Mouse (Mus musculus): ENCODE measurements around the gene Zfp235. TPM values are rescaled to one million over a fixed set of nuclear protein-coding genes. Genes with fewer than 3 reads are reported as not detected.

Zfp235 gene
- 1 to 10 TPM; 4.5 to 5.9 TPM for total RNA-seq (2021)
- long read RNA-seq, experiment 1, partial matches to known transcripts, result 1 of 2 reads
- long read RNA-seq, experiment 1, other reads (novel, unspliced or antisense), result 0 of 2 reads
- long read RNA-seq, experiment 2, partial matches to known transcripts, result 0 of 1 reads
- long read RNA-seq, experiment 2, other reads (novel, unspliced or antisense), result 1 of 1 reads

DNA sequence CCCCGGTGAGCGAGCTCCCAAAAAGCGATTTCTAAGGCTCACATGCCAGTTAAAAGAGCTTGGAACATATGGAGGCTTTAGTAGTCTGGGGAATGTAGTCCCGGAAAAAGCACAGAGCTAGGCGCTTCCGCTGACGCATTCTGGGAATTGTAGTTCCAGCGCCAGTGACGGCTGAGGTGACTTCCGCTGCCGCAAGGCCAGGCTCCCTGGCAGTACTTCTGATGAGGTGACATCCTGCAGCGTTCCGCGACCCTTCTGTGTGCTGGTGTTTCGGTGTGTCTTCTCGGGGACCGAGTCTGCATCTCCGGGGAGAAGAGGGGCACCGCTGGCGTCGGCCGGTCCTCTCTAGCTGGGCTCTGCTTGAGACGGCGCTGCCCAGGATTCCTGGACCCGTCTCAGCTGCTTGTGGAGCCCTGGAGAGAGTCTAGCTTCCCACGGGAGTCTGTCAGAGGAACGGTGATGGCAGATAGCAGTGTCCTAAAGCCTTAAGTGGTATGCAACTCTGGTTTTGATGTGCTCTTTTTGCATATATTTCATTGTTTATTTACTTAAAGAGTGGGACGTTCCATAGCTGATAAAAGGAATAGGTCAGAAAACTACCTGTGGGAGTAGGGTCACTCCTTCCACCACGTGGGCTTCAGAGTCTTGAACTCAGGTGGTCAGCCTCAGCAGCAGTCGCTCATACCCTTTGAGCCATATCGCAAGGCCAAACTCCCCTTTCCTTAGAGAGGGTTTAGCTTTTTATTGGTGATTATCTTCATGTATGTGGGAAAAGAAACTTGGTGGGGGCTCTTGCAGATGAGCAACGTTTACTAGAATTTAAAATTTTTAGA is at the start of gene Zfp235:
Gene Zfp235, plus strand, starts transcription at position 174 of the 833 bp plus-strand sequence.
- peak; percentile 91 to 93 for DNase-seq

DNA sequence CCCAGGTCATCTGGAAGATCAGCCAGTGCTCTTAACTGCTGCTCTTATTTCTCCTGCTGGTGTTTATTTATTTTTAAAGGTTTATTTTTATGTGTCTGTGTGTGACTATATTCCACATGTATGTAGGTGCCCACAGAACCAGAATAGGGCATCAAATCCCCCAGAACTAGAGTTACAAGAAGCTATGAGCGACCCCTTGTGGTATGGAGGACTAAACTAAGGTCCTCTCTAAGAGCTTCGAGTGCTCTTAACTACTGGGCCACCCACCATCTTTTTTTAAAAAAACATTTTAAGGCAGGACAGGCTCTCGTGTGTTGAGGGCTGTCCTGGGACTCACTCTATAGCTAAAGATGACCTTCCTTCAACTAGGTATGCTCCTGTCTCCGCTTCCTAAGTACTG is 47.1 kb upstream of the Zfp235 start:
- DNase-seq, result no peak

DNA sequence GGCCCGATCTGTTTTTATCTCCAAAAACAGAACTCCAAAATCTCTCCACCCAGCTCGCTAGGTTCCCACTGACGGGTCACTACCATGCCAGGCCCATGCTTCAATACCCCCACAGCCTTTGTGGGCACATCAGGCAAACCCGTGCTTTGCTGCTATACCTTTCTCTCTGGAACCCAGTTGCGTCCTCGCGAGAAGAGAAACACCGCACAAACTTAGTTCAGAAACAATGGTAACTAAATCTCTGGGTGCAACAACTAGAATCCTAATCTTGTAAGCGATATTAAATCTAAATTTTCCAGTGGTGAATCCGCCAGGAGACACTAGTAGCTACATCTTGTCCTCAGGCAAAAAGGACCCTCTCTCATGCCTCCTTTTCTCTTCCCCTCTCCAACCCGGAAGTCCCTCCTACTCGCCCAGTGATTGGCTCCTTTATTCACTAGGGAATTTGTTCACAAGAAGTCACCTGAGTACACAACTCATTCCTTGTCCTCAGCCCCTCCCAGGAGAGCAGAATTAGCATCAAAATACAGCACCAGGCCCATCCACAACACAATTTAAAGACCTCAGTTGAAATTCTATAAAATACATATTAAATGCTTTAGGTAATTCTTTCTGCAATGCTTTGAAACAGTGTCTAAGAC is 46.4 kb upstream of the Zfp235 start:
- no peak for DNase-seq

DNA sequence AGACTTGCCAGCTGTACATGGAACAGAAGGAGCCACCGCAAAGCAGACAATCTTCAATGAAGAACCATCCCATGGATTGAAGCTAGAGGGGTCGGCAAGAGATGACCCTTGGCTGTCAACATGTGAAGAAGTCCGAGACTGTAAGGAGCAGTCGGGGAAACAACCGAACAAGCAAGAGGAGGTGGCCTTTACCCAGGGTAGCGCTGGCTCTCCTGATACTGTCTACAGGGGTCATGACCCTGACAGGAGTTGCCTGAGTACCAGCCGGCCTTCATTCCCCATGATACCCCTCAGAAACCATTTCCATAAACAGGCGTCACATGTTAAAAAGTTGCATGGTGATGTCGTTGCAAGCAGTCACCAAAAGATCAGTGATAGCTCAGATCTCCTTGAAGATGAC is 29.6 kb upstream of the Zfp235 start:
- DNase-seq, result no peak

DNA sequence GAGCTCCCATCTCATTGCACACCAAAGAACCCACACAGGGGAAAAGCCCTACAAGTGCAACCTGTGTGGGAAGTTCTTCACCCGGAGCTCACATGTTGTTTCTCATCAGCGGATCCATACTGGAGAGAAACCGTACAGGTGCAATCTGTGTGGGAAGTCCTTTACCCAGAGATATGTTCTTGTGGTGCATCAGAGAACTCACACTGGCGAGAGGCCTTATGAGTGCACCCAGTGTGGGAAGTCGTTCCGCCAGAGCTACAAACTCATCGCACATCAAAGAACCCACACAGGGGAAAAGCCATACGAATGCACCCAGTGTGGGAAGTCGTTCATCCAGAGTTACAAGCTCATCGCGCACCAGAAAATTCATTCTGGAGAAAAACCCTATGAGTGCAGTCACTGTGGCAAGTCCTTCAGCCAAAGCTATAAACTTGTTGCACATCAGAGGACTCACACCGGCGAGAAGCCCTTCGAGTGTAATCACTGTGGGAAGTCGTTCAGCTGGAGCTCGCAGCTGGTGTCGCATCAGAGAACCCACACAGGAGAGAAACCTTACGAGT is 28.7 kb upstream of the Zfp235 start:
- peak in 1 of 2 experiments; percentile 12 for DNase-seq

DNA sequence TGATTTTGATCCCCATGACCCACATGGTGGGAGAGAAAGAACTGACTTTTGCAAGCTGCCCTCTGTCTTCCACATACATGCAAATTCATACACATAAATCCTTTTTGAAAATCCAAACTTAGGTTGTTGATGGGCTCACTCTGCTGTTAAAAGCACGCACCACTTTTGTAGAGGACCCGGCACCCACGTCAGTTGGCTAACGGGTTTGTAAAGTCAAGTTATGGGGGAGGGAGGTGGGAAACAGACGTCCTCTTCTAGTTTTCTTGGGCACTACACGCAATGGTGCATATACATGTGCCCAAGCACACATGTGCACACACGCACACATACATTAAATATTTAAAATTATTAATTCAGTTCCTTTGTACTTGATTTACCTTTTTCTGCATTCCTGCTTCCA is 23.1 kb upstream of the Zfp235 start:
- no peak for DNase-seq

DNA sequence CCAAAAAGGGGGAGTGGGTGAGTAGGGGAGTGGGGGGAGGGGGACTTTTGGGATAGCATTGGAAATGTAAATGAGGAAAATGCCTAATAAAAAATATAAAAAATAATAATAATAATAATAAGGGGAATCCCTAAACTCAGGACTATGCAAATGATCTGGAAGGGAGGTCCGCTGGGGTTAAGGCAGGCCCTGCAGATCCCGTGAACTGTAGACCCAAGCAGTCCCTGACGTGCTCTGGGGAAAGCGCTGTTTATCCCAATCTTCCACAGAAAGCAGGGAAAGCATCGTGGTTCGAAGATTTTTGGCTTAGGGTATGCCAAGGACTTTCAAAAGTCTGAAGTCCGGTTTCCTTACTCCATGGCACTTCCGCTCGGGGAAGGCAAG is 22.2 kb upstream of the Zfp235 start:
- DNase-seq, result no peak

DNA sequence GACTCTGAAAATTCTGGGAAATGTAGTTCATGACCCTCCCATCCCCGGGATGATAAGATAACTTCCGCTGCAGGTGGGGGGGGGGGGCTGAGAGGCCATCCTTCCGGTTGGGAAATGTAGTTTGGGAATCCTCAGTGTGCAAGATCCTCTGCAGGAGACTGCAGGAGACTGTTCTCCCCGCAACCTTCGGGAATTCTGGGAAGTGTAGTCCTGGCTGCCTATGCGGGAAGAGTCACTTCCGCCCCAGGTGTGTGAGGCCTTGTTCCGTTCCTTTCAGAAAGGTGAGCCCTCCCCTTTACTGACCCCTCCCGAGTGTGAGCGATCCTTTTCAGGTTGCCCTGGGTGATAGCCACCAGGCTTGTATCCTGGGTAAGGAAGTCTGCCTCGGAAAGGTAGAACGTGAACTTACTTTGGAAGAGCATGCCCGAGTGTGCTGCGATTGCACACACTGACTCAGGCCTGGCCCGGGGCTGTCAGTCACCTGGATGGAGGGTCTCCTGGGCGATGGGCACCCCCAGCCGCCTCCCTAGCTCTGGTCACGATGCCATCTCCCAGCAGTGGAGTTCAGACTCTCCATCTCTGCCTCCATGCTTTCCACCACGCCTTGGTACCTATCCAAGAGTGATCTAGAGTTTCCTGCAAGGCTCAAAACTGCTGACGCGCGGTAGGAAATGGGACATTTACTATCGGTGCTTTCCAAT is 21.7 kb upstream of the Zfp235 start, which contains the start of gene Zfp112:
Gene Zfp112, plus strand, starts transcription at position 159 of the 701 bp plus-strand sequence.
- DNase-seq, result peak; percentile 89 to 90

DNA sequence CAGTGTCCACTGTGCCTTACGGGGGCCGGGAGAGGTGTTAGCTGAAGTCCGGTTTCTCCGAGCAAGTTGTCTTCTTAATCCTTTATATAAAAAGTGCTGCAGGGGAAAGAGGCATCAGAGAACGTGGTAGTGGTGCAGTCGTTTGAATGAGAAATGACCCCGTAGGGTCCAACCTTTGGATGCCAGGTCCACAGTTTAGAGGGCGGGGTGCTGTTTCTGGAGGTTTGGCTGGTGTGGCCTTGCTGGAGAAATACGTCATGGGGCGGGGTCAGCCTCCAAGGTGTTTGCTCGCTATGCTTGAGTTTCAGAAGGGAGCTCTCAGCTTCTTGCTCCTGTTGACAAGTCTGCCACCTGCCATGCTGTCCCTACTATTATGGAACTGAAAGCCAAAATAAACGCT is 21.0 kb upstream of the Zfp235 start:
- peak; percentile 52 to 59 for DNase-seq

DNA sequence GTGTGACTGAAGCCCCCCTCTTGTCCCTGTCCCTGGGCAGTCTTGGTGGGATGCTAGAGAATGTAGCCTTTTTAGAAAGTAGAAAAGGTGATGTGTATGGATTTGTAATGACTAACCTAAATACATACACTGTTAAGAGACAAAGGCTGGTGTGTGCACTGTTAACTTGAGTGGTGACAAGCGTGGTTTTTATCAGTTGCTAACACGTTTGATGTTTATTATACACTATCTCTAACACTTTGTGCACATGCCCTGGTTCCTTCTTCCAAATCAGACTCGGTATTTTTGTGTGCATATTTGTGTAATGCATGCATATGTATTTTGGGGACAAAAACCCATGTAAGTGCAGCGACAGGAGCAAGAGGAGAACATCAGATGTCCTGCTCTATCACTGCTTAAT is 17.3 kb upstream of the Zfp235 start:
- no peak for DNase-seq

DNA sequence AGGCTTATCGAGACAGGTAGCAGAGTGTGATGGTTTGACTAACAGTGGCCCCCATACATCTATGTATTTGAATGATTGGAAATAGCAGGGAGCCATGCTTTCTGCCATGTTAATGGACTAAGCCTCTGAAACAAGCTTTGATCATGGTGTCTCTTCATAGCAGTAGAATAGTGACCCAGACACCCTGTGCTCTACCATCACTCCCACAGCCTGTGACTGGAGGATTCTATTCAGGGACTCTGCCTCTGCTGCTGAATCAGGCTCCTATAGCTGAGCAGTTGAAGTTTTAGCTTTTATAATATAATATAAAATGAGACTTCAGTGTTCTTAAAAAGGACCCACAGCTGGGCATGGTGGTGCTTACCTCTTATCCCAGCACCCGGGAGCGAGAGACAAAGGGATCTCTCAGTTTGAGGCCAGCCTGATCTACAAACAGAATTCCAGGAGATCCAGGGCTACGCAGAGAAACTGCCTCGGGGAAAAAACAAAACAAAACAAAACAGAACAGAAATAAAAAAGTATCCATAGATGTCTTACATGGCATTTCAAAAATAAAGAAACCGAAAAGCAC is 459 bp upstream of the Zfp235 start:
- DNase-seq, result no peak

DNA sequence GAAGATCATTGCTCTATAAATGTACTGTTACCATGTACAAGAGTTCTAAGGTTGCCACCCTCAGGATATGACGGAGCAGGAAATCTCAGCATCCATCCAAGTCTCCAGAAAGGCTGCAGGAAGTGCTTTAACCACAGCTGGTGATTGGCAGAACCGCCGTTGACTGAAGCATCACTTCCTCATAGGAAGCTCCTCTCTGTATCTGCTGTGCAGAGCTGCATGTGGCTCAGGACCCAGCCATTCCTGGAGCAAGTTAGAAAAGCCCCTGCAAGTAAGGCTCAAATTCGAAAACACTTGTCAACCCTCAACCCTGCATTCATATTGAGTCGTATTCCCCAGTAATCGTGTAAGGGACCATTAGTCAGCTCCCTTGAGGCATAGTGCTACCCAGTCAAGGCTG is 8.6 kb downstream of the Zfp235 start:
- no peak for DNase-seq

DNA sequence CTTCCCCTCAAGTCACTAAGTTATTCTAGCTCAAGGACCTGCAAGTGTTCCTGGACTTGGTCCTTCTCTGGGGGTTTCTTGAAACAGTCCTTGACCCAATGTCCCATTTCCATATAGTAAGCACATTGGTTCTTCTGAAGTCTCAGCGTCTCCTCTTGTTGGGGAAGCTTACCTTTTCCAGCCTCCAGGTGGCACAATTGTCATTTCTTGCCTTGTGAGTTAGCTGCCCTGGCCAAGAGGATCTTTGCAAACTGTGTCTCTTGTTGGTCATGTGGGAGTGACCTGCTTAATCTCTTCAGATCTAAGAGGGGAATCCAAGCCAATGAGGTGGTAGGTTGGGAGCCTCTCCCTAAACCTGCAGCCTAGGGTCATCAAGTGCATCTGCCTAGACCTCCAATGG is 19.3 kb downstream of the Zfp235 start:
- DNase-seq, result no peak

DNA sequence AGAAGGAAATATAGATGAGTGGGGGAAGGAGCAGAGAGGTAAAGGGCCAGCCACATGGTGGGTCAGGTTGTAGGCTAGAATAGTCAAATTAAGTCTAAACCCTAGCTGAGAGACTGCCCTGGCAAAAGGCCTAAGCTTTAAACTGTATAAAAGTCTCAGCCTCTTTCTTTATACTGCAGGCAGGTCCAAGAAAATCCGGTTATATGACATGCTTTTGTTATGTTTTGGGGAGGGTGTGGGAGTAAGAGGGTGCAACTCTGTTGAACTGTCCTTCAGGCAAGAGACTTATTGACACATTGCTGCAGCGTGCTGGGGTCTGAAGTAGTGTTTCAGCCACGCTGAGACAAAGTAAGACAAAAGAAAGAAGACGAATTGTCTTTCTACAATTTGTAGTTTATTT is 38.2 kb downstream of the Zfp235 start:
- DNase-seq, result no peak

DNA sequence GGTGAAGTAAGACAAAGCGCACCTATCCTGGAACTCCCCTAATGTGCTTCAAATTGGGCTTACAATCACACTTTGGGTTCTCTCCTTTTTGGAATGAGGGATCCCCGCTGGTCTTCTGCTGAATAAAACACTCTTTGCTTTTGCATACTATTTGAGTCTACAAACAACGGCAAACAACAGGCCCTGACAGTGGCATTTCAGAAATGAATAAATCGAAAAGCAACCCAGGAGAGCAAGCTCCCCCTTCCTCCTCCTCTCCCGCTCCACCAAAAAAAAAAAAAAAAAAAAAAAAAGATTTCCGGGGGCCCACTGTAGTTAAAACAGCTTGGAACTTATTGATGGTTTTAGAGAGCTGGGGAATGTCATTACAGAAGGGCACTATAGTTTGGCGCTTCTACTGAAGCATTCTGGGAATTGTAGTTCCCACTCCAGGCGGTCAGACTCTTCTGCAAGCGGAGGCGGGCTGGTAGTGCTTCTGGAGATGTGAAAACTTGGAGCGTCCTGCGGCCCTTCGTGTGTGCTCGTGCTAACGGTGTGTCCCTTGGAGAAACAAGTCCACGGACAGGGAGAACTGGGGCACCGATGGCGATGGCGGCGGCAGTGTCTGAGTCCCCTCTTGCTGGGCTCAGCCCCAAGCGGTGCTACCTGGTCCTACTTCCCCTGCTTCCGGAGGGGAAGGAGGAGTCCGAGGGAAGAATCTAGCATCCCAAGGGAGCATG is 40.8 kb downstream of the Zfp235 start, which contains the start of gene Zfp114:
Gene Zfp114, plus strand, starts transcription at position 443 of the 719 bp plus-strand sequence.
- DNase-seq, result peak; percentile 32 to 38

DNA sequence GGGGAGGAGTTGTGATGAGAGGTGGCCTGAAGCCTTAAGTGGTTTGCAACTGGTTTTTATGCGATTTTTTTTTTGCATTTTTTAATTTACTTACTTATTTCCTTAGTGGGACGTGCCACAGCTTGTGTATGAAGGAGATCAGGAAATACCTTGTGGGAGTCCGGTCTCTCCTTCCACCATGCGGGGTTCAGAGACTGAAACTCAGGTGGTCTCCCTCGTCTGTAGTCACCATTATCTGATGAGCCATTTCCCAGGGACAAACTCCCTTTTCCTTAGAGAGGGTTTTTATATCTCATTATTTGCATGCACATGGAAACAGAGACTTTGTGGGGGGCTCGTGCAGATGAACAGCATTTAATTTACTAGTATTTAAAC is 41.4 kb downstream of the Zfp235 start:
- no peak for DNase-seq

DNA sequence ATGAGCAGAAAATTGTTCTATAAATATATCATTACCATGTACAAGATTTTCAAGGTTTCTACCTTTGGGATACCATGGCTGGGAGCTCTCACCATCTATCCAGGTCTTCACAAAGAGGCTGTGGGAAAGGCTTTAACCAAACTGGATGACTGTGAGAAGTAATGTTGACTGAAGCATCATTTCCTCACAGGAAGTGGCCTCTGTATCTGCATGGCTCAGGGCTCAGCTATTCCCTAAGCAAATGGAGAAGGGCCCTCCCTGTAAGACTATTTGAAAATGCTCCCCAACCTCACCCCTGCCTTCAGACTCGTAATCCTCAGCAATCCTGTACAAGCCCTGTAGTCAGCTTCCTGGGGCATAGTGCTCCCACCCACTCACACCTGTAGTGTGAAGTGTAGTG is 53.6 kb downstream of the Zfp235 start:
- no peak for DNase-seq

DNA sequence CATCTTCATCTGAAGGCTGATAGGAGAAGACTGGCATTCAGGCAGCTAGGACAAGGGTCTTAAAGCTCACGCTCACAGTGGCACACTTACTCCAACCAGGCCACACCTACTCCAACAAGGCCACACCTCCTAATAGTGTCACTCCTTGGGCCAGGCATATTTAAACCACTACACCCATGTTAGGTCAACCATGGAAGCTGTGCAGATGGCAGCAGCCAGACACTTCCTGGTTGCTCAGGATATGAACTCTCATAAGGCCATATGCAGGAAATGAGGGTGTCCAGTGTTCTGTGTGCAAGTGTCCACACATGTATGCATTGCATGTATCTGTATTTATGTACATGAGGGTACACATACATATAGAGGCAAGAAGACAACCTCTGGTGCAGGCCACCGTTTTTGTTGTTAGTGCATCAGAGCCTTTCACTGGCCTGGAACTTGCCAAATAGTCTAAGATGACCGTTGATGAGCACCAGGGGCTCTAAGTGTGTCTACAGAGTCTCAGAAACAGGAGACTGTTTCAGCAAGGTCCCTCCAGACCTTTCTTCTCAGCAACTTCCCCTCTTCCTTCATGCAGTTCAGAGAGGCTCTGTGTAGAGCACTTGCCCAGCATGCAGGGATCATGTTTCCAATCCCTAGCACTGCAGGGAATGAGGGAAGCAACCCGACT is 55.1 kb downstream of the Zfp235 start:
- DNase-seq, result no peak

DNA sequence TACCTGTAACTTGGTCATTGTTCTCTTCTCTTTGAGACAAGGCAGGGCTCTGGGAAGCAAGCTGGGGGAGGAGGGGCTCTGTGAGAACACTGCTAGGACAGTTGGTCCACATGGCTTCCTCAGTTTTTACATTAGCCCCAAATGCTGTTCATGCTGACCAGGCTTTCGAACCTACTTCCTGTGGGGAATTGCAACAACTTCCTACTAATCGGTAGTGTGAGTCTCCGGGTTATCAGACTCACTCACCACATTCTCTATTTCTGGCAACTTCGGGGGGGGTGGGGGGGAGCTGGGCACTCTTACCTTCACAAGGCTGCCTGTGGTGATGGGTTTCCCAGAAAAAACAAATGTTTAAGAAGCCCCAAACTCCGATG is 55.6 kb downstream of the Zfp235 start:
- DNase-seq, result no peak

DNA sequence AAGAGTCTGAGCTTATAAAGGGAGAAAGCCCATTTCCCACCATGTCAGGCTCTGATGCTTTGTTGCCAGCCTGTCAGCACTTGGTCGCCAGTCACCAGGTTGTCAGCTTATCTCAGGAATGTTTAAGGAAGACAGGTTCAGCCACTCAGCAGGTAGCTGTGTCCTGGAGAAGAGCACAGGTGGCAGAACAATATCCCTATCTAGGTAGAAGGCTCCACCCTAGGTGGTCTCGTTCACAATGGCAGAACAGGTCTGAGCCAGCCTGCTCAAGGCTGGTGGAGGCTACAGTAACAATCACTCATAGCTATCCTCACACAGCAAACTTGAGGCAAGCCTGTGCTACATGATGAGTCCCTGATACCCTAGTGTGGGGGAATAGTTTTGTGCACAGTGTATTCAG is 57.4 kb downstream of the Zfp235 start:
- no peak for DNase-seq

Data from heart, adult 18-20 months (tissue).